Mouse (Mus musculus): ENCODE measurements at regions not wholly inside any gene's neighbourhood (a gene's known extent, or its start where the extent isn't known, plus 50 kb on each side); places are given as distances from the start of the nearest gene placed in this dataset.

DNA sequence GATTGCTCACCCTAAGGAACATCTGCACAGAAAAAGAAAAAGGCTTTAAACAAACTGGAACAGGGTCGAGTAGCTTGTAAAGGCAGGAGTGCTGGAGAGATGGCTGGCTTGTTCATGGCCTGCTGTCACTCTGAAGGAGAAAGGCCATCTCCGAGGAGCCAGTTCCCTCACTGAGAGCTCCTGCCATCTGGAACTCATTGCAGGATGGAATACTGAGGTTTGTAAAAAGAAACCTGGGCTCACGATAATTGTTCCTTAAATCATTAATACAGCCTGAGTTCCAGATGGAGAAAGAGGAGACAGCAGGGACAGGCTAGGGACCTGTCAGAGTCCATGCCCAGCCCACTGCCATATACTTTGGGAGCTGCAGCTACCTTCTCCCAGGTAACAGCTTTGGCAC is 100.8 kb upstream of the Gm12830 start:
- no peak for DNase-seq

DNA sequence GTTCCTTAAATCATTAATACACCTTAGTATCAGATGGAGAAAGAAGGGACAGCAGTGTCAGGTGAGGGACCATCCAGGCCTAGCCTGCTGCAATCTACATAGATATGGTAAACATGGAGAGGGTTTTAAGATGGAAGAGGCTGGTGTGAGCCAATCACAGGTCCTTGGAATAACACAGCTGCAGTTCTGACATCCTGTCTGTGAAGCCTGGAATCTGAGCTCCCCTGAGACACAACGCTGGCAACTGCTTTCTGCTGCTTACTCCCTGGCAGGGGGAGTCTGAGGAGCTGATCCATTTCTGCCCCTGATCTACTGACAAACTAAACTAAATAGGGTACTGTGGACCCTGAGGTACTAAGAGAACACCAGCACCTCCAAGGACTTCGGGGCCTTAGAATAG is 100.1 kb upstream of the Gm12830 start:
- no peak for DNase-seq

- no peak for DNase-seq
These were observed 93.1 kb upstream of the Gm12830 start for GRCm38 (mm10) chr4:114728235-114729000.

DNA sequence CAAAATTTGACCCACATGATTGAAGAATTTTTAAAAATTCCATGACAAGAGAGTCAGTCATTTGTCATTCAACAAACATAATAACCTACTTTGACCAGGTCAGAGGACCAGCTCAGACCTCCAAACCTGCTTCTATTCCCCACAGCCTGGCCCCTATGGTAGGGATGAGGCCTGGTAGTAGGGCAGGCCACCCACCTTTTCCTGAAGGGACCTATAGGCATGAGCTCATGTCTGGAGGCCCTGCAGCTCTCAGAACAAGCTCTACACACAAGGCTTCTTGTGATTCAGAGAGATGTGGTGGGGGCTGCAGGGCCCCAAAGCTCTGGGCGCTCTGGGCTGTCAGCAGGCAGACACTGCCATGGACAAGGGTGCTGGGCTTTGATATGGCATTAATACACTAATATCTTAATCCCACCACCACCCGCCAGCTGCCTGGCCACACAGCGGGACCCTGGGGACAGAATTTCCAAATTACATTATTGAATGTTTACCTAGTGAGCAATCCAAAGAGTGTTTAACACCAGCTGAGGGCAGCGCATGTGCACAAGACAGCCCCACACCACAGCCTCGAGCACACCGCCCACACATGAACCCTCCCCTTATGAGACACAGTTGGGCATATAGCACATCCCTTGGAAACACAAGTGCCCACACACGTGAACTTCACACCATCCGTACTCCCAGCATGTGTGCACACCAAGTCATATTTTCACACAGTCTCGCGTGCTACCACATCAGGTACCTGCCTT is 88.1 kb upstream of the Gm12830 start:
- DNase-seq: no peak

GRCm38 (mm10) chr4:114738903-114739667 is 82.4 kb upstream of the Gm12830 start:
- DNase-seq: no peak

DNA sequence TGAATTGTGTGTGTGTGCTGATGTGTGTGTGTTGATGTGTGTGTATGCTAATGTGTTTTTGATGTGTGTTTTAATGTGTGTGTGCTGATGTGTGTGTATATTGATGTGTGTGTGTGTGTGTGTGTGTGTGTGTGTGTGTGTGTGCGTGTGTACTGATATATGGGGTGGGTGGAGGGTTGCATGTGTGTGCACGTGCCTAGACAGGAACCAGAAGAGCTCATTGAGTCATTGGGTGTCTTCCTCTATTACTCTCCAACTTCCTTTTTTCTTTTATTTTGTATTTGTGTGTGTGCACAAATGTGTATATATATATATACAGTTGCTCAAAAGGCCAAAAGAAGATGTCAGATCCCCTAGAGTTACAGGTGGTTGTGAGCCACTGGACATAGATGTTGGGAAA is 73.4 kb upstream of the Gm12830 start:
- DNase-seq: no peak

GRCm38 (mm10) chr4:114759837-114760236 is 61.7 kb upstream of the Gm12830 start:
- no peak for DNase-seq

- no peak for DNase-seq
These were observed 54.7 kb upstream of the Gm12830 start for GRCm38 (mm10) chr4:114766643-114767393.
